Mouse (Mus musculus): Measurements from ENCODE around the gene Atpaf2. TPM values are rescaled to one million over a fixed set of nuclear protein-coding genes. Genes with fewer than 3 reads are reported as not detected.

The Atpaf2 gene
- polyA plus RNA-seq, 1 experiment from 2014 or later, result 49.9 TPM

GRCm38 (mm10) chr11:60427628-60428027 is 9.4 kb upstream of the Atpaf2 start:
- WGBS, result 98% methylated on average over 3 of the region's 3 CpGs

GRCm38 (mm10) chr11:60426417-60426816 is 8.2 kb upstream of the Atpaf2 start:
- H3K27ac ChIP-seq (replicated peaks), result no peak overlapping the region
- H3K4me1 ChIP-seq, result no peaks in the 10 kb centered on the region
- no peaks in the 10 kb centered on the region for H3K27me3 ChIP-seq
- no peak overlapping the region for H3K4me2 ChIP-seq (replicated peaks)
- ATAC-seq (replicated peaks), result no peak
- H3K36me3 ChIP-seq, result peaks cover 24% of the 10 kb centered on the region; the same call in 1 of the 2 replicates
- no peak overlapping the region for H3K4me3 ChIP-seq
- H3K9me3 ChIP-seq, result no peaks in the 10 kb centered on the region
- 72% methylated on average over 1 of the region's 1 CpGs for WGBS
- no peak overlapping the region for H3K9ac ChIP-seq (replicated peaks)

More at GRCm38 (mm10) chr11:60427628-60428027, 9.4 kb upstream of the Atpaf2 start:
- ATAC-seq (replicated peaks), result no peak
- peaks cover 30% of the 10 kb centered on the region; the same call in 1 of the 2 replicates for H3K36me3 ChIP-seq
- H3K4me3 ChIP-seq, result no peak overlapping the region
- no peak overlapping the region for H3K27ac ChIP-seq (replicated peaks)
- no peak overlapping the region for H3K9ac ChIP-seq (replicated peaks)
- H3K4me1 ChIP-seq, result no peaks in the 10 kb centered on the region
- no peaks in the 10 kb centered on the region for H3K9me3 ChIP-seq
- H3K4me2 ChIP-seq (replicated peaks), result no peak overlapping the region
- H3K27me3 ChIP-seq, result no peaks in the 10 kb centered on the region

DNA sequence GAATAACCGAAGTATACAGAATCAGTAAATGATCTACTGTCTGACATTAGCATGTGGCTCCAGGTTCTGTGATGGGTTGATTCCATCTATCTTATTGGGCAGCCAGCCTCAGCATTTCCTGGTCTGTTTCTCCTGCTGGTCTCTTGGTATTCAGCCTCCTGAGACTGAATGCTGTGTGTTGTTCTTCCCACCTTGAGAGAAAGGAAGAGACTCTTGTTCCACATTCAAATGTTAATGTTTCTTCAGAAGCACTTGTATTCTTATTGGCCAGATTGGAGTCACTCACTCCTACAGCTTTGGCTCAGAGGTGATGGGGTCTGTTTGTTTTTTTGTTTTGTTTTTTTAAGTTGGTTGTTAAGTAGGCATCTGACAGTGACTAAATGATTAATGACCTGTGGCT is 4.7 kb upstream of the Atpaf2 start:
- no peak overlapping the region for H3K4me3 ChIP-seq
- no peak overlapping the region for H3K9ac ChIP-seq (replicated peaks)
- peaks cover 17% of the 10 kb centered on the region for H3K4me1 ChIP-seq
- no peaks in the 10 kb centered on the region for H3K27me3 ChIP-seq
- no peak for ATAC-seq (replicated peaks)
- H3K4me2 ChIP-seq (replicated peaks), result no peak overlapping the region
- no peaks in the 10 kb centered on the region for H3K9me3 ChIP-seq
- H3K36me3 ChIP-seq, result peaks cover 7% of the 10 kb centered on the region; the same call in 1 of the 2 replicates
- H3K27ac ChIP-seq (replicated peaks), result no peak overlapping the region
- WGBS, result 73% methylated on average over 1 of the region's 1 CpGs

- no peak overlapping the region for H3K27ac ChIP-seq (replicated peaks)
- H3K9ac ChIP-seq (replicated peaks), result no peak overlapping the region
- H3K4me3 ChIP-seq, result no peak overlapping the region
- no peak overlapping the region for H3K4me2 ChIP-seq (replicated peaks)
- no peaks in the 10 kb centered on the region for H3K9me3 ChIP-seq
- H3K4me1 ChIP-seq, result peaks cover 19% of the 10 kb centered on the region
- H3K36me3 ChIP-seq, result peaks cover 3% of the 10 kb centered on the region; the same call in 1 of the 2 replicates
- no peaks in the 10 kb centered on the region for H3K27me3 ChIP-seq
- no peak for ATAC-seq (replicated peaks)
- 62% methylated on average over 6 of the region's 6 CpGs for WGBS
Observed at GRCm38 (mm10) chr11:60422046-60422668, 3.9 kb upstream of the Atpaf2 start.

DNA sequence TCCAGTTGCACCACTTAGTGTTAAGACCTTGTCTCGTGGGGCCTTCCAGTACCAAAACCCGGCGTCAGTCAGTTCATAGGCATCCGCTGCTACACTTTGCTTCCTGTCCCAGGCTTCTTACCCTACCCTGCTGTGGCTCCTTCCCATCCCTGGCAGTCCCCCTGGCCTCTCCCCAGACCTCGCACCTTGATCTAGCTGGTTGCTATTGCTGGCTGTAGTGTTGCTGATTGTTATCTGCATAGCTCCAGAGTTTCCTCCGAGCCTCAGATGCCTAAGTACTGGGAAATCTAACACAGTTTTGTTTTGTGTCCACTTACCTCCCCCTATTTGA is 181 bp upstream of the Atpaf2 start:
- peak overlapping the region; percentile 84 for H3K9ac ChIP-seq (replicated peaks)
- H3K4me1 ChIP-seq, result peaks cover 41% of the 10 kb centered on the region
- no peaks in the 10 kb centered on the region for H3K36me3 ChIP-seq
- H3K9me3 ChIP-seq, result no peaks in the 10 kb centered on the region
- WGBS, result 24% methylated on average over 6 of the region's 6 CpGs
- H3K27ac ChIP-seq (replicated peaks), result no peak overlapping the region
- peak overlapping the region; percentile 86 for H3K4me2 ChIP-seq (replicated peaks)
- peak overlapping the region; percentile 80 for H3K4me3 ChIP-seq
- no peak for ATAC-seq (replicated peaks)
- H3K27me3 ChIP-seq, result no peaks in the 10 kb centered on the region

GRCm38 (mm10) chr11:60416963-60417716 is 1.1 kb downstream of the Atpaf2 start, which contains the start of gene Gid4:
TSS of gene Gid4 (plus strand) at chr11:60417145.
- ATAC-seq (replicated peaks), result peak; percentile 98
- Histone ChIP-seq H3K9me3 (no peaks in the 10 kb centered on the region), H3K4me1 (peaks cover 43% of the 10 kb centered on the region), H3K27ac (replicated peaks) (peak within 1 kb of the TSS; percentile 82), H3K9ac (replicated peaks) (peak within 1 kb of the TSS; percentile 84), H3K4me3 (peak within 1 kb of the TSS; percentile 80), H3K36me3 (no peaks in the 10 kb centered on the region), H3K4me2 (replicated peaks) (peak within 1 kb of the TSS; percentile 86), H3K27me3 (no peaks in the 10 kb centered on the region)
- WGBS, result under 1% methylated on average over 61 of the region's 81 CpGs

GRCm38 (mm10) chr11:60416590-60416962 is 1.7 kb downstream of the Atpaf2 start:
- no peak for ATAC-seq (replicated peaks)
- H3K27me3 ChIP-seq, result no peaks in the 10 kb centered on the region
- no peaks in the 10 kb centered on the region for H3K9me3 ChIP-seq
- H3K27ac ChIP-seq (replicated peaks), result peak overlapping the region; percentile 65
- H3K4me3 ChIP-seq, result peak overlapping the region; percentile 80
- H3K4me2 ChIP-seq (replicated peaks), result peak overlapping the region; percentile 75
- peak overlapping the region; percentile 75 for H3K9ac ChIP-seq (replicated peaks)
- under 1% methylated on average over 21 of the region's 21 CpGs for WGBS
- peaks cover 43% of the 10 kb centered on the region for H3K4me1 ChIP-seq
- no peaks in the 10 kb centered on the region for H3K36me3 ChIP-seq

DNA sequence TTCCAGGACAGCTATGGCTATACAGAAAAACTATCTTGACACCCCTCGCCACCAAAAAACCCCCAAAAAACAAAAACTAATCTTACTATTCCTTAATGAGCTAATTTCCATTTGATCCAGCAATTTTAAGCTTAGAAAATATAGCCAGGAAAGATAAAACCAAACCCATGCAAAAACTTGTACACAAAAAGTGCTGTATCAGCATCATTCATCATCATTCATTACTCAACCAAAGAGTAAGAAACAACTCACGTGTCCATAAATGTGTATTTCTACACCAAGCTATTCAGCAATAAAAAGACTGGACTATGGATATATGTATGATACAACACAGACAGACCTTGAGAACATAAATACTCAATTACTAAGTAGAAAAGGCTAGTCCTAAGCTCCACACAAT is 5.3 kb downstream of the Atpaf2 start:
- H3K27ac ChIP-seq (replicated peaks), result no peak overlapping the region
- no peaks in the 10 kb centered on the region for H3K27me3 ChIP-seq
- no peak overlapping the region for H3K9ac ChIP-seq (replicated peaks)
- no peak overlapping the region for H3K4me2 ChIP-seq (replicated peaks)
- H3K4me1 ChIP-seq, result peaks cover 25% of the 10 kb centered on the region
- H3K36me3 ChIP-seq, result peaks cover 6% of the 10 kb centered on the region
- WGBS, result 88% methylated on average over 2 of the region's 2 CpGs
- H3K9me3 ChIP-seq, result no peaks in the 10 kb centered on the region
- ATAC-seq (replicated peaks), result no peak
- no peak overlapping the region for H3K4me3 ChIP-seq

GRCm38 (mm10) chr11:60412173-60412572 is 6.1 kb downstream of the Atpaf2 start:
- Histone ChIP-seq H3K9ac (replicated peaks) (no peak overlapping the region), H3K27me3 (no peaks in the 10 kb centered on the region), H3K4me2 (replicated peaks) (no peak overlapping the region), H3K4me1 (peaks cover 24% of the 10 kb centered on the region), H3K4me3 (no peak overlapping the region), H3K9me3 (no peaks in the 10 kb centered on the region), H3K36me3 (peaks cover 14% of the 10 kb centered on the region), H3K27ac (replicated peaks) (no peak overlapping the region)
- no peak for ATAC-seq (replicated peaks)
- WGBS, result 11% methylated on average over 3 of the region's 3 CpGs

- H3K36me3 ChIP-seq, result peaks cover 63% of the 10 kb centered on the region
- no peak overlapping the region for H3K9ac ChIP-seq (replicated peaks)
- no peaks in the 10 kb centered on the region for H3K4me1 ChIP-seq
- H3K27me3 ChIP-seq, result no peaks in the 10 kb centered on the region
- ATAC-seq (replicated peaks), result no peak
- H3K4me3 ChIP-seq, result no peak overlapping the region
- WGBS, result 100% methylated on average over 1 of the region's 1 CpGs
- H3K4me2 ChIP-seq (replicated peaks), result no peak overlapping the region
- H3K9me3 ChIP-seq, result no peaks in the 10 kb centered on the region
- no peak overlapping the region for H3K27ac ChIP-seq (replicated peaks)
Observed at GRCm38 (mm10) chr11:60406606-60407005, 11.7 kb downstream of the Atpaf2 start.

DNA sequence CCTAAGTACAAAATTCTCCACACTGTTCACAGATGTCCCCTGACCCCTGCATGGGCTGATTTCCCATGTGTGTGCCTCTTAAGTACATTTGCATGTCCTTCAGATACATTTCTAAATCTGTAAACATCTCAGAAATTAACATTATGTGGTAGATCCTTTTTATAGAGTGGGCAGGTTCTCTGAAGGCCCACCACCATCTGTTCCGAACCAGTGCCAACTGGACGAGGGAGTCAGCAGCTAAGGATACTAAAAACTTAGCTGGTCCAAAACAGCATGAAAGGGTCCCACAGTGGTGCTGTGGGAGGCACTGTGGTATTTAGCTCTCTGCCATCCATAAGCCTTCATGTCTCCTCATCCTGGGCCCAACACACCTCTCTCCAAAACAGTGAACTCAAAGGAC is 21.1 kb downstream of the Atpaf2 start:
- no peaks in the 10 kb centered on the region for H3K27me3 ChIP-seq
- no peaks in the 10 kb centered on the region for H3K9me3 ChIP-seq
- no peak overlapping the region for H3K9ac ChIP-seq (replicated peaks)
- H3K4me3 ChIP-seq, result no peak overlapping the region
- H3K4me2 ChIP-seq (replicated peaks), result no peak overlapping the region
- no peak overlapping the region for H3K27ac ChIP-seq (replicated peaks)
- H3K36me3 ChIP-seq, result peaks cover 21% of the 10 kb centered on the region
- no peak for ATAC-seq (replicated peaks)
- WGBS, result 83% methylated on average over 2 of the region's 2 CpGs
- peaks cover 10% of the 10 kb centered on the region; the same call in 1 of the 2 replicates for H3K4me1 ChIP-seq

DNA sequence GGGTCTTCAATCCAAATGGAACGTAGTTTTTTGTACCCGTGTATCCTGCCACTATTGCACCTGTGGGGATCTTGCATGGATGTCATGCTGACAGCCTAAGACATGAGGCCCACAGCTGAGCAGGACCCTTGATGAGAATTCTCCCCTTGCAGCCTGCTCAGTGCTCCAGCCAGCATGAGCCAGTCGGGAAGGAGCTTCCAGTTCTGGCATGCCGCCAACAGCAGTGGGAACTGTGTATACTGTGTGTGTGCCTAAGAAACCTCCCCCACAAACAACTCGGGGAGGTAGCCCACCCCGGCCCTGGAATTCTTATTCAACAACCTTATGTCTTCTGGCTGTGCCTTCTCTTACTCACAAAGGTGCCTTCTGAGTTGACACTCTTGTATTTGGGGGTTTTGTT is 21.7 kb downstream of the Atpaf2 start:
- Histone ChIP-seq H3K4me1 (peaks cover 10% of the 10 kb centered on the region; the same call in 1 of the 2 replicates), H3K4me2 (replicated peaks) (no peak overlapping the region), H3K9ac (replicated peaks) (no peak overlapping the region), H3K36me3 (peaks cover 15% of the 10 kb centered on the region), H3K9me3 (no peaks in the 10 kb centered on the region), H3K27ac (replicated peaks) (no peak overlapping the region), H3K4me3 (no peak overlapping the region), H3K27me3 (no peaks in the 10 kb centered on the region)
- peak; percentile 70; the same call in 1 of the 2 replicates for ATAC-seq (replicated peaks)
- WGBS, result 45% methylated on average over 6 of the region's 6 CpGs

Measured in forebrain, embryonic 15.5 days (tissue).